Mouse (Mus musculus): ENCODE results near the gene Ppm1n.
"Not testable (repeated sequence)": the region's sequence is repeated elsewhere in the genome, so short reads cannot be mapped to it uniquely, and the experiment has no call there.

Ppm1n gene

DNA sequence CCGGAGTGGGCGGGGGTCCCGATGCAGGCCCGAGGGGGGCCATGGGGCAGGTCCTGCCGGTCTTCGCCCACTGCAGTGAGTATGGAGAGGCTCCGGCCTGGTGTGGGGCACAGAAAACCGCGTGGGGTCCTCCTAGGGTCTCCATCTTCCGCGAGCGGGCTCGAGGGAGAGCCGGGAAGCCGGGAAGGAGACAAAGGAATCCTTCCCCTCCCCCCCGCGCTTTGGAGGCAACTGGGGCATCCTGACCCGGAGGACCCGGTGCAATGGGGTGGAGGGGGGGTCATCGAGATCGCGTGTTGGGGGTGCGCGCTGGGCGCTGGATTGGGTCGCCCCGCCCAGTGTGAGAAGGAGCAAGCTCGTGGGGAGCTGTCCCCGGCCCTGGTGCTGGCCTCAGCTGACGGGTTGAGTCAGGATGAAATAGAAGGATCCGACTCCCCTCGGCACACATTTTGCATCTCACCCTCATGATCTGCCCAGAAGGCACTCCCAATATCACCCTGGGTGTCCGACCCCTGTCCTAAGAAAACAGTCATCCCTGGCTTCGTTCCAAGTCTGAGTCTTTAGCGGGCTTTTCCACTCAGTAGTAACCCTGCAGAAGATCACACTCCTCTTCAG is 3.0 kb upstream of the Ppm1n start:
- DNase-seq (ENCODE audit: low spot score in 2 of 2) = no peak

DNA sequence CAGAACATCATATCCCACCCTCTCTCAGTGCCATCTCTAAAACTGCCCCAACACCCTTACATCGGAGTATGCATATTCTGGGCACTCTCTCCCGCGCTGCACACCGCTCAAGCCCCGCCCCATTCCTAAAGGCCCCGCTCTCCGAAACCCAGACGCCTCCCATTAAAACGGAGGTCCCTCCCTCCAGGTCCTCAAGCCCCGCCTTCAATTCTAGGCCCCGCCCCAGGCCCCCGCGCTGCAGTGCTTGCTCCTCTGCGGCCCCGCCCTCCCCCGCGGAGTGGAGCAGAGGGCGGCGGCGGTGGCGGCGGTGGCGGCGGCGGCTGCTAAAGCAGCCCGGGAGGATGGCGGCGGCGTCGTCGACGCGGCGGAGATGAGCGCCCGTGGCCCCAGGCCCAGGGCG is 2.5 kb upstream of the Ppm1n start, which contains the start of gene Rtn2:
TSS of gene Rtn2 (plus strand) at position 240 of the 400 bp plus-strand sequence.
- DNase-seq (ENCODE audit: low spot score in 2 of 2) = peak; percentile 62 to 68

DNA sequence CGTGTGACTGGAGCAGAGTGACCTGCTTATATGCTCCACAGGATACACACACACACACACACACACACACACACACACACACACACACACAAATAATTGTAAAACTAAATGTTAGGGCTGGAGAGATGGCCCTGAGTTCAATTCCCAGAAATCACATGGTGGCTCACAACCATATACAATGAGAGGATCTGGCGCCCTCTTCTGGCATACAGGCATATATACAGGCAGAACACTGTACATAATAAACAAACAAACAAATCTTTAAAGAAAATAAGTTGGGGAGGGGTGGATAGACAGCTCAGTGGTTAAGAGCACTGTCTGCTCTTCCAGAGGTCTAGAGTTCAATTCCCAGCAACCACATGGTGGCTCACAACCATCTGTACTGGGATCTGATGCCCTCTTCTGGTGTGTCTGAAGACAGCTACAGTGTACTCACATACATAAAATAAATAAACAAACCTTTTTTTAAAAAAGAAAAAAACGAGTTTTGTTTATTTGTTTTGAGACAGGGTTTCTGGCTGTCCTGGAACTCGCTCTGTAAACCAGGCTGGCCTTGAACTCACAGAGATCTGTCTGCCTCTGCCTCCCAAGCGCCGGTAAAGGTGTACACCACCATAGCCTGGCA is 1.9 kb upstream of the Ppm1n start:
- DNase-seq (ENCODE audit: low spot score in 2 of 2) = not testable (repeated sequence)

DNA sequence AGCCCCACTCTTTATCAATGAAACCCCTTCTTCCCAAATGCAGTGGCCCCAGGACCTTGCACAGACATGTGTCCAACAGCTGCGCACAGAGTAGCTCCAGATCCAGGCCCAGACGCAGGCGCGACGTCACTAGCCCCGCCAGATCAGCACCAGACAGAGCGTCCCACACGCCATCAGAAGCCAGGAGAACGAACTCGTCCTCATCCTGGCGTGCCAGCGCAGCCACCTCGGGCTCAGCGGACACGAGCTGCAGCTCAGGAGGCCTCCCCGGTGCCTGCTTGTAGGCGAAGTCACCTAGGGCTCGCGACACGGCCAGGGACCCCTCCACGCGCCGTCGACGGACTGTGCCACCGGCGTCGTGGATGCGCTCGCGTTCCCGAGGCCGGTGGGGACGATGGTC is 812 bp downstream of the Ppm1n start:
- DNase-seq (ENCODE audit: low spot score in 2 of 2) = no peak

DNA sequence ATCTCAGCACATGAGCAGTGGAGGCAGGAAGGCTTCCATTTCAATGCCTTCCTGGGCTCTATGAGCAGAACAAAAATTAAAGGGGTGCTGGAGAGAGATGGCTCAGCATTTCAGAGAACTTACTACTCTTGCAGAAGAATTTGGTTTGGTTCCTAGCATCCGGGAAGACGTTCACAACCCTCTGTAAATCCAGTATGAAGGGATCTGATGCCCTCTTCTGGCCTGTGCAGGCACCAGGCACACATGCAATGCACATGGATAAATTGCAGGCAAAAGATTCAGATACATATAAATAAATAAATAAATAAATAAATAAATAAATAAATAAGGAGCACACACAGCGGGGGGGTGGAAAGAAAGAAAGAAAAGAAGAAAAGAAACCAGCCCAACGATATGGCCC is 3.6 kb downstream of the Ppm1n start:
- no peak for DNase-seq (ENCODE audit: low spot score in 2 of 2)

DNA sequence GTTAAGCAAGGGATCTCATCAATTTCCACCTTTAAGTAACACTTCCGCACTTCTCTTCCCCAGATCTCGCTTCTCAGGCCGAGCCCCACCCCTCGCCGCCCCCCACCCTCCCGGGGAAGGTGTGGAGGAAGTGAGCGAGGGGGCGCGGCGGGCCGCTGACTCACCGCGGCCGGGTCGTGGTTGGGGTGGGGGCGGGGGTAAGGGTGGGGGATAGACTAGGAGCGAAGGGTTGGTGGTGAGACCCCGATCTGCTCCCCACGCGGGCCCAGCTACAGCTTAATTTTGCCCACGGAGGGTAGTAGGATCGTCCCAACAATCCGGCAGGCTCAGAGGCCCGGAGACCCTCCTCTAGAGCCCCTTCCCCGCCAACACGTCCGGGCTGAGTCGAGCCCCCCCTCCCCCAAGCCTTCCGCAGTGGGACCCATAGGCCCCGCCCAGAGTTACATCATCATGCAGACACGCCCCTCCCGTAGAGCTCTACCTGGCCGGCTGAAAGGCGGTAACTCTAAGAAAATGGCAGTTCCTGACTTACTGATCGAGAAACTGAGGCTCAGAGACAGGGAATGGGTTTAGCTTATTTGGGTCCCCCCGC is 7.6 kb downstream of the Ppm1n start:
- DNase-seq (ENCODE audit: low spot score in 2 of 2) = peak; percentile 71 to 78

DNA sequence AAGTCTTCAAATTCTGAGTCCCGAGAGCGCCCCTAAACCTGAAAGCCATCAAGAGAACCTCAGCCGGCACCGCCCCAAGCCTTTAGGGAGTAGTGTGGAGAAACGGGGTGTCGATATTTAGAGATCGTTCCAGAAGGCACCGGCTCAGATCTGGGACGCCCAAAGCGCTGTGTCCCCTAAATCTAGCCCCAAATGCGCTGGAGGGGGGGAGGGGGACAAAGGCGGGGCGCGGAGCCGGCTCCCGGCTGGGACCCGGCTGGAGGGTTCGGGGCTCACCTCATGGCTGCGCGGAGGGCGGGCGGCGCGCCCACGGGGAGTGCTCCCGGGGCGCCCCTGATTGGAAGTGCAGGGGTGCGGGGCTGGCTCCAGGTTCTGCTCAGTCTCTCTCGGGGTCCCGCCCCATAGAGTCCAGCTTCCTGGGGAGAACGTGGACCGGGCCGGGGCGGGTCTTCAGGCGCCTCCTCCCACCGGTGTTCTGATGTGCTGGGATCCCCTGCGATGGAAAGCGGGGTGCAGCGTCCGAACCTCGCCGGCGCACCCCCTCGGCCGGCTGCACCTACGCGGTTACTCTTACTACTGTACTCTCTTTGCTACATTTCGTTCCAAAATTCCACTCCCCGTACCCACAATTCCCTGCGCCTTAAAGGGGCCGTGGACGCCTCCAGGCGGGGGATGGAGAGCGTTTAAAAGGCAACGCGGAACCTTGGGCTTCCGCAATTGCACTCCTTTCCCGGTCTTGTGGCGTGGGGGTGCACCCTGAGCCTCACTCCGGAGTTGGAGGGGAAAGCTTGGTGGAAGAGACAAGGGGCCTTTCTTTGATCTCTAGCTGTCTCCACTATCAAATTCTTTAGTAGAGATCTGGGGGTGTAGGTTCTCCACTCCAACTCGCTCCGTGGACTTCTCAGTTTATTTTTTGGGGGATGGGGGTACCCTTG is 8.4 kb downstream of the Ppm1n start, which contains the start of gene Vasp:
TSS of gene Vasp (minus strand) at position 580 of the 935 bp plus-strand sequence.
- peak; percentile 70 to 75 for DNase-seq (ENCODE audit: low spot score in 2 of 2)

DNA sequence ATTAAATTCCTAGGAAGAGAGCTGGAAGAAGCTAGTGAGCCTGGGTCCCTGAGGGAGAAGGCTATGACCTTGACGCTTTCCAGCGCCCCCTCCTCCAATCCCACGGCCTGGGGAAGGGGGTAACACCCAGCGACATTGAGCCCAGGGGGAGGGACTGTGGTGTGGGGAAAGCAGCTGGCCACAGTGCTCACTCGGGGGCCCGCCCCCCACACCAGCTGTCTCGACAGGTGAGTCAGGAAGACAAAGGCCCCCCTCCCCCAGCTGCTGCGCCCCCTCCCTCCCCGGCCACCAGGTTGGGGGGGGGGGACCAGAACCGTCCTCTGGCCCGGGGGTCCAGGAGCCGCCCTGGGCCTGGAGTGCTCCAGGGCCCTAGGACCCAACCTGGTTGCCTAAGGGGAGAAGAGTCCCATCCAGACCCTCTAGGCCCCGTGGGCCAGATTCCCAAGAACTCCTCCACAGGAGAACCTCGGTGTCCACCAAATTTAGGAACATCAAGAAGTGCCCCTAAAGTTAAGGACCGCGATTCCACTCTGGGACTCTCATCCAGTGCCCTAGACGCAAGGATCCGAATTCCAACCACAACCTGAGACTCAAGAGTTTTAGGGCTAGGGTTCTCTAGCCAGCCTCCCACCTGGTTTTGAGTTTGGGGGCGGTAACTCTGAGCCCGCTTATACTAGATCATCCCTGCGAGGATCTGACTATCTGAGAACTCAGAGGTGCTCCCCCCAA is 9.2 kb downstream of the Ppm1n start:
- no peak for DNase-seq (ENCODE audit: low spot score in 2 of 2)

DNA sequence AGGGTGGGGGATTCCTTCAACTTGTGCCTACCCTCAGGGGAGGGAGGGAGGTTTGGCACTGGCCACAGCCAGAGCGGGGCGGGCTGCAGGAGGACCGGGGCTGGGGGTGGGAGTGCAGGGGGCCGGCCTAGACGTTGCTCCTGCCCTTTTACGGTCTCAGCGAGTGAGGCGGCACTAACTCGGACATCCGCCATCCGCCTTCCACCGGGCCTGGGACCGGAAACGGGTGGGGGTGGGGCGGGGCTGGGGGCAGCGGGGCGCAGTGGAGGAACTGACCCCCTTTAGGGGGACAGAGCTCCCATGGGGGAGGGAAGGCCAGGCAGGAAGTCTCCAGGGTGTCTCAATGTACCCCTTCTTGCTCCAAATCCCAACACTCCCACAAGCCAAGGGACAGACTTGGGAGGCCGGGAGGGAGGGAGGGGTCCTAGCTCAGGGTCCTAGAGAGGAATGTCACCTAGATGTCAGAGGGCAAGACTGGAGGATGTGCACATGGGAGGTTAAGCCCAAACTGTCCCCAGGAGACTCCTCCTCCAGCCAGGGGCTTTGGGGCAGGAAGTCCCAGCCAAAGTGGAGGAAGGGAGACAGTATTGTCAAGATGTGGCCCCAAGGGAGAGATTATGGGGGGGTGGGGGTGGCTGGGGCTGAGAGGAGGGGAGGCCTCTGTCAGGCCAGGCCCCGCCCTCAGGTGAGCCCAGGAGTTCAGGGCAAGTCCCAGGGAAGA is 10.0 kb downstream of the Ppm1n start:
- DNase-seq (ENCODE audit: low spot score in 2 of 2) = peak in 1 of 2 experiments; percentile 39

DNA sequence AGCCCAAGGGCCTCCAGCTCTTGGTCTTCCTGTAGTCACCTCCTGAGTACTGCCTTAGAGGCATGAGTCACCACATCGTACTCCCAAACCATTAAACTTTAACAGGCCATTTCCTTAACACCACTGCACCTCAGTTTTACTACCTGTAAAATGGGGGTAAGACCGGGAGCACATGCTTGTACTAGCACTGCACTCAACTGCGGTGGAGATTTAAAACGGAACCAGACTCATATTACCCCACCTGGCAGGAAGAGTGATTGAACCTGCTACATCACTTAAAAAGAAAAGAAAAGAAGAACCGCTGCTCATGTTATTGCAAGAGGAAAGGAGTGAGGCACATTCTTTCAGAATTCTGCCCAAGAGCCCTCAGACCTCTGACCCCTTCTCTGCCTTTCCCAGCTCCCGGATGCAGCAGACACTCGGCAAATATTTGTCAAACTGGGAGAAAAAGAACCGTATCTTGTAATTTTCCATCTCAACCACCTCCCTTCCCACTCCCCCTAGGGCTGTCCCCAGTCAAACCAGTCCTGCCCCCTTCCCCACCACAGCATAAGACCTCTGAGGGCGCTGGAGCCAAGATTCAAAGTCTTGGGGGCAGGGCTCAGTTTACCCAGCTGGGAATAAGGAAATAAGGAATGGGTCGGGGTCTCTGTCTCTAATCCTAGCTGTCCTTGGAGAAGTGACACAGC is 10.7 kb downstream of the Ppm1n start:
- DNase-seq (ENCODE audit: low spot score in 2 of 2) = no peak

DNA sequence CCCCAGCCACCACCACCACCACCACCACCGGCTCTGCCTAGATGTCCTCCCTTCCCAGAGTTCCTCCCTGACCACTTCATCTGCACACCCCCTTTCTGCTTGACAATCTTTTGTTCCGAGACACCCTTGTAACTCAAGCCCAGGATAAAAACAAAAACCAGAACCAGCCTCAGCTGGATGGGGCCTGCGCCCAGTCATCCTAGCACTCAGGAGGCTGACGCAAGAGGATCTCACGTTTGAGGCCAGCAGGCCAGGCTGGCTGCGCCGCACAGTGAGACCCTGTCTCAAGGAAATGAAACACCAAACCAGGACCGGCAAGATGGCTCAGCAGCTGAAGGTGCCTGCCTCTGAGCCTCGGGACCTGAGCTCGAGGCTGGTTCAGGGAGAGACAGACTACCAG is 12.8 kb downstream of the Ppm1n start:
- no peak for DNase-seq (ENCODE audit: low spot score in 2 of 2)

DNA sequence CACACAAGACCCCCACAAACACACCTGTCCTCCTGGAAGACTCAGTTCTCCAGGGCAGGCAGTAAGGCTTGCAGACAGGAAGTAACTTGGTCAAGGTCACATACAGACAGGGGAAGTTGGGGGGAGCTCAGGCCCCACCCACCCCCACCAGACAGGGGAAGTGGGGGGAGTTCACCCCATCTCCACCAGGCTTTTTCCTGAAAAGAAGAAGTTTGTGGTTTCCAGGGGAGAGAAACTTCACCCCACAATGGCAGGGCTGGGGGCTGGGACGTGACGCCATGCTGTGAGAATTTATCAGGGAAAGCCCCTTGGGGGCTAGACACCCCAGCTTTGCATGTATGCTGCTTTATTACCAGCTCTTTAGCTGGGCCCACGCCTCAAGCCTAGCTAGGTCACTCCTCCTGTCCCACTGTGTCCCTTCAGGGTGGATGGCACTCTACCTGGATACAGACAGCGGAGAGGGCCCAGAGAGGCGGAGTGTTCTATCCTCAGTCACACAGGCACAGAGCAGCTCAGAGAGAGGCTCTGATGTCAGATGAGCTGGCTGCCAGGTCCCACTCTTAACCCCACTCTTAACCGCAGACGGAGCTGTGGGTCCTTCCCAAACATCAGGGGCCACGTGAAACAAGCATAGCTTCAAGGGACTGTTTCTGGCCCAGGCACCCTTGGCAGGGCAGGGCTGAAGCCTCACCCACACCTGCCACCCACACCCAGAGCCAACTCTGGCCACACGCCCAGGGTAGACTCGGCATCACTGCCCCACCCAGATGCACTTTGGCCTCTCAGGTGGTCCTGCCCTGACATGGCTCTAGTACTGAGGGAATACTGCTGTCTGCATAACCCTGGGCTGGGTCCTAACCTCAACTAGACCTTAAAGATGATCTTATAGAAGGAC is 13.7 kb downstream of the Ppm1n start:
- peak; percentile 35 to 47 for DNase-seq (ENCODE audit: low spot score in 2 of 2)

DNA sequence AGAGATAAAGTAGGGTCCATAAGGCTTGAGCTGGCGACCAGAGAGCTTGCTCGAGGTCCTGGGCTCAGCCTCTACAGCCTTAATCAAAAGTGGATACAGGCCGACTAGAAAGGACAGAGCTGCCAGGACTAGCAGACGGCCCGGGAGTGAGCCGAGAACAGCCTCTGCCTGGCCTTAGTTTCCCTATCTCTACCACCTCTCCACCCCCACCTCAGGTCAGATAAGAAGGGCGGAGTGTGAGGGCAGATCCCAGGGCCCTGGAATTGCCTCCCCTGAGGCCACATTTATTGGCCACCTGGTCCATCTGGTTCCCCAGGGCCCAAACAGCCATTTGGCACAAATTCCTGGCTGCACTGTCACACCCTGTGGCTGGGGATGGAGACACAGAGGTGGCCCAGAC is 14.7 kb downstream of the Ppm1n start:
- no peak for DNase-seq (ENCODE audit: low spot score in 2 of 2)

DNA sequence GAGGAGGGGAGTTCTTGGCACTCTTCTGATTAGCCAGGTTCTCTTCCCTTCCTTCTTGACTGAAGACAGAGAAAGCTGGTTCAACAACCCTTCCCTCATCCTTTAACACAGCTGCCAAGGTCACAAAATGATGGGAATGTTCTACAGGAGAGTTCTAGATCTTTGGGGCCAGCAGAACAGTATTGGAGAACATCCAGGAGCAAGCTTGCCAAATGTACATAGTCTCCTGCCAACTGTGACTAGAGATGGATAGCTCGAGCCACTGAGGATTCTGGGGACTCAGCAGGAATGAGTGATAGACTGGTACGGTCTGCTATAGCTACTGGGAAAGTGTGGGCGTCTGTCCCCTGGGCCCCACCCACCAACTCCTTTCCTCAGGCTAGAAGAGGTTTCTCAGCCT is 21.5 kb downstream of the Ppm1n start:
- DNase-seq (ENCODE audit: low spot score in 2 of 2) = no peak

DNA sequence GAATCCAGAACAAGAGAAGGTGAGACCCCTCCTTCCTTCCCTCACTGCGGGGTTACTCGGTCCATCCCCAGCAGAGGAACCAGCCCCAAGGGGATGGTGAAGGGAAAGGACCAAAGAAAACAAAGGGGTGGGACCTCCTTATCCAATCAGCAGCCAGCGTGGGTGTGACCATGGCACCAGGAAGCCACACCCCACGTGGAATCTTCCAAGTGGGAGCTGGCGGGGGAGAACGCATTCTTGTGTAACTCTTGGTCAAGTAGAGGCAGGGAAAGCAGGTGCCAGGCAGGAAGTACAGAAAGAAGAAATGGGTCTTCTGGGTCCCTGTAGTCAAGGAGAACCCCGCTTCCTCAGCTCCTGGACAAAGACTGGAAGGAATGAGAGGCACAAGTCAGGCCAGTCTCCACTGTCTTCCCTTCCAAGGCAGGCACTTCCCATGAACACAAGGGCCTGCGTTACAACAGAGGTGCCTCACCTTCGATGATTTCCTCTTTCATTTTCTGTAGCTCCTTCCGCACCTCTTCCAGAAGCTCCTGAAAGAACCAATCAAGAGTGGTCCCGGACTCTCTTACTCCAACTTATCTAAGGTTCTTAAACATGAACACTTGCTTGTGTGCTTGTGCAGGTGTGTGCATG is 22.4 kb downstream of the Ppm1n start:
- DNase-seq (ENCODE audit: low spot score in 2 of 2) = peak; percentile 57 to 65

DNA sequence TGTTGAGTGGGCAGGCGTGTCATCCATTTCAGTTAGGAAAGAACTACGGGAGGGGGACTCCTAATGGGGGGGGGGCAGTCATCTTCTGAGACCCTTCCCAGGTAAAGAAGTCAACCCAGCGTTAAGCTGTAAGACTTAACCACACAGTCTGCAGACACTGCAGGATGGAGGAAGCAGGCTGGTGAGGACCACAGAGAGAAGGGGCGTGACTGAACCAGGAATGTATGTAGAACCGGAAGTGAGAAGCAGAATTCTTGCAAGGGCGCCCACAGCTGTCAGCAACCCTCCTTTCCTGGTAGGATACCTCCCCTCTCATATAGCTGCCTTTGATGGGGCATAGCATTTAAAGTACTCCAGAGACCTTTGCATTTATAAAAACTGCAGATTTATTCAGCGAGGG is 23.3 kb downstream of the Ppm1n start:
- DNase-seq (ENCODE audit: low spot score in 2 of 2) = no peak

DNA sequence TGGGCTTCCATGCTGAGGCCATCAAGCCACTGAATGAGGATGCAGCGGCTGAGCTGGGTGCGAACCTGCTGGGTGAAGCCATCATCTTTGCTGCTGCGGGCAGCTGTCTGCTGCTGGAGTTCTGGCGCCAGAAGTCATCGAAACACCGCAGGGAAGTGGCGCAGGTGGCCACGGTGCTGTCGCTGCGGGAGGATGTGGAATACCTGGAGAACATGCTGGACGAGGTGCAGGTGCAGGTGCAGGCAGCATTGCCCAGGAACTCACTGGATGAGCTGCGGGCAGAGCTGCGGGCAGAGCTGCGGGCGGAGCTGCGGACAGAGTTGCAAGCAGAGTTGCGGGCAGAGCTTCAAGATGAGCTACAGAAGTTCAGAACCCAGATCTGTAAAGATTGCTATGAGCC is 24.5 kb downstream of the Ppm1n start:
- DNase-seq (ENCODE audit: low spot score in 2 of 2) = no peak

DNA sequence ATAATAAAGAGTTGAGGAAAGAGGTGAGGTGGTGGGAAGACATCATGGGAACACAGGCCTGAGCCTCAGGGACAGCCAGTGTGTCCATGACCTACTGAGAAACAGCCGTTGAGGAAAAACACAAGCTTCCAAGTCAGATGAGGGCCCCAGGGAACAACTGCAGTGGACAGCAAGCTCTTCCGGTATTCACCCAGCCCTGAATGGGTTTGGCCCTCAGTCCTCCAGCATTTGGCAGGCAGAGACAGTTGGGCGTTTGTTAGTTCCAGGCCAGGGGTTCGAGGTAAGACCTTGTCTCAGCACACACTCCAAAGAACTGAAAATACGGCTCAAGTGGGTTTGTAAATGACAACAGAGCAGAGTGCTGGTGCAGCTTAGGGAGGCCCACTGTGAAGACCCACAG is 26.4 kb downstream of the Ppm1n start:
- no peak for DNase-seq (ENCODE audit: low spot score in 2 of 2)

DNA sequence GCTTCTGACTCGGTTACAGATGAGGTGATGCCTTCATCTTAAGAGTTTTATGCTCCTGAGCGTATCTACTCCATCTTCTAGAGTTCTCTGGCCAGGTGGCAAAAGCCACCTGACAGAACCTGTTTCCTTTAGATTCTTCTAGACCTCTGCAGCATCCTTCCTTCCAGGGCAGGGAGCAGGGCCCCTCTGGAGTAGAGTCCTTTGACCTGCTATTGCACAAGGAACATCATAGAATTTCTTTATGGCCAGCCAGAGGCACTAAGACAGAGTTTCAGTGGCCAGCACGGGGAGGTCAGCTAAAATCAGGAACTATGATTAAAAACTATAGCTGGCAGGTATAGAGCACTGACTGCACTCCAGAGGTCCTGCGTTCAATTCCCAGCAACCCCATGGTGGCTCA is 27.8 kb downstream of the Ppm1n start:
- DNase-seq (ENCODE audit: low spot score in 2 of 2) = no peak
